Mouse (Mus musculus) brain, embryonic 14.5 days (tissue): ENCODE data around the gene Cd99l2.

Experiments
- CTCF ChIP-seq: fragments of 200-500 bp; IDR thresholded peaks from 2 replicates; pipeline ENCODE4 v1.5.1; 2012; ENCODE audit warnings: inconsistent platforms, mild to moderate bottlenecking, moderate library complexity, borderline replicate concordance; ENCODE audit not compliant: insufficient read depth, insufficient read length; ENCODE audit errors: extremely low read depth
- POLR2A ChIP-seq: fragments of 200-500 bp; IDR thresholded peaks from 2 replicates; pipeline ENCODE4 v1.6.1; 2012; ENCODE audit warnings: mild to moderate bottlenecking, inconsistent platforms, borderline replicate concordance; ENCODE audit not compliant: poor library complexity, insufficient read depth, insufficient read length, severe bottlenecking; ENCODE audit errors: extremely low read depth

DNA sequence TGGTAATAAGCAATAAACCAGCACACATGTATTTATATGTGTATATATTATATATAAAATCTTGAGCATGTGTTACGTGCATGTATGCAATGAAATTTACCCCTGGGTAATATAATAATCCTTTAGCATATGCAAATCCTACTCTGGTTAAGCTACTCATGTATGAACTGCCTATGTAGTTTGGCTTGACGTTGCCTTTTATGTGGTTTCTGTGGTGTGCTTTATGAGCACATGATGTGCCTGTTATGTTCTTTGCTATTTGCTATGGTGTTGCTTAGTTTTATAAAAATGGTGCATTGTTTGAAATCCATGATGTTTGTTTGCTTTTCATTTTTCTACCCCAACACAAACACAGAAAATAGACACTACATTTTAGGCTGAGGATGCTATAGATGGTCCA lies 114.2 kb downstream of the Cd99l2 start:
- no peak for TF ChIP-seq POLR2A
- TF ChIP-seq CTCF = no peak
